Mouse (Mus musculus) embryo, embryonic 11 days (tissue): ENCODE measurements around the gene Pnpla7.
A peak's percentile ranks its signal among the peaks of the same experiment; 100 is the strongest.
"Not testable (repeated sequence)": the region's sequence is repeated elsewhere in the genome, so short reads cannot be mapped to it uniquely, and the experiment has no call there.

Source experiments
- DNase-seq: peaks from one replicate; pipeline ENCODE4 v3.0.0-alpha.2; 2015

Gene Pnpla7

GRCm38 (mm10) chr2:24975704-24976297 is at the start of gene Pnpla7:
Pnpla7 (plus strand) TSS chr2:24976033.
- peak; percentile 82 for DNase-seq

GRCm38 (mm10) chr2:24926345-24926964 is 49.4 kb upstream of the Pnpla7 start:
- no peak for DNase-seq

GRCm38 (mm10) chr2:24926965-24927358 is 48.9 kb upstream of the Pnpla7 start:
- no peak for DNase-seq

- peak; percentile 14 for DNase-seq
Measured at GRCm38 (mm10) chr2:24927810-24928479, 47.9 kb upstream of the Pnpla7 start.

- no peak for DNase-seq
Measured at GRCm38 (mm10) chr2:24929119-24929518, 46.7 kb upstream of the Pnpla7 start.

- no peak for DNase-seq
Measured at GRCm38 (mm10) chr2:24929593-24929992, 46.2 kb upstream of the Pnpla7 start.

- no peak for DNase-seq
Measured at GRCm38 (mm10) chr2:24934441-24934963, 41.3 kb upstream of the Pnpla7 start.

GRCm38 (mm10) chr2:24935057-24935796 is 40.6 kb upstream of the Pnpla7 start, which contains the start of gene Arrdc1:
Arrdc1 (minus strand) TSS chr2:24935252.
- peak; percentile 96 for DNase-seq

GRCm38 (mm10) chr2:24942092-24942491 is 33.7 kb upstream of the Pnpla7 start:
- no peak for DNase-seq

- DNase-seq: peak; percentile 24
Measured at GRCm38 (mm10) chr2:24944304-24944703, 31.5 kb upstream of the Pnpla7 start.

- peak; percentile 99 for DNase-seq
Measured at GRCm38 (mm10) chr2:24949421-24950188, 26.2 kb upstream of the Pnpla7 start, which contains the start of gene Zmynd19. Zmynd19 (plus strand) TSS chr2:24949792.

- DNase-seq: no peak
Measured at GRCm38 (mm10) chr2:24950189-24950535, 25.7 kb upstream of the Pnpla7 start.

GRCm38 (mm10) chr2:24952537-24953055 is 23.2 kb upstream of the Pnpla7 start:
- no peak for DNase-seq

GRCm38 (mm10) chr2:24960910-24961309 is 14.9 kb upstream of the Pnpla7 start:
- peak; percentile 57 for DNase-seq

GRCm38 (mm10) chr2:24962304-24963000 is 13.4 kb upstream of the Pnpla7 start, which contains the start of gene Dph7:
Dph7 (plus strand) TSS chr2:24962400.
- DNase-seq: peak; percentile 92

GRCm38 (mm10) chr2:24970386-24970785 is 5.4 kb upstream of the Pnpla7 start:
- DNase-seq: no peak

- not testable (repeated sequence) for DNase-seq
Measured at GRCm38 (mm10) chr2:24974452-24974851, 1.4 kb upstream of the Pnpla7 start.

- DNase-seq: peak; percentile 100
Measured at GRCm38 (mm10) chr2:24974906-24975703, 728 bp upstream of the Pnpla7 start, which contains the start of gene Mrpl41. Mrpl41 (minus strand) TSS chr2:24975098.

- no peak for DNase-seq
Measured at GRCm38 (mm10) chr2:24976960-24977359, 1.1 kb downstream of the Pnpla7 start.

- DNase-seq: no peak
Measured at GRCm38 (mm10) chr2:24987762-24988161, 11.9 kb downstream of the Pnpla7 start.
